Mouse (Mus musculus) ovary, adult 18-20 months (tissue): ENCODE measurements around the gene Csta1.
"Not testable (repeated sequence)": the region's sequence is repeated elsewhere in the genome, so short reads cannot be mapped to it uniquely, and the experiment has no call there.

Experiments
- DNase-seq: peaks from one replicate; pipeline ENCODE4 v3.0.0; 2022; ENCODE audit warnings: low spot score, mixed read lengths

Gene Csta1

GRCm38 (mm10) chr16:36131141-36131540 is at the start of gene Csta1:
TSS of gene Csta1 (minus strand) at chr16:36131241.
- no peak for DNase-seq

- DNase-seq, result no peak
These were observed 48.9 kb upstream of the Csta1 start for GRCm38 (mm10) chr16:36179910-36180309.

GRCm38 (mm10) chr16:36176108-36176507 is 45.1 kb upstream of the Csta1 start:
- no peak for DNase-seq

- not testable (repeated sequence) for DNase-seq
These were observed 36.8 kb upstream of the Csta1 start for GRCm38 (mm10) chr16:36167841-36168240.

GRCm38 (mm10) chr16:36156402-36156975 is 25.4 kb upstream of the Csta1 start, which contains the start of gene Stfa2l1:
TSS of gene Stfa2l1 (plus strand) at chr16:36156811.
- DNase-seq, result no peak

GRCm38 (mm10) chr16:36138201-36138600 is 7.2 kb upstream of the Csta1 start:
- no peak for DNase-seq

GRCm38 (mm10) chr16:36128092-36128491 is 2.9 kb downstream of the Csta1 start:
- DNase-seq, result no peak

GRCm38 (mm10) chr16:36115751-36116150 is 15.3 kb downstream of the Csta1 start:
- not testable (repeated sequence) for DNase-seq

GRCm38 (mm10) chr16:36111486-36111885 is 19.6 kb downstream of the Csta1 start:
- DNase-seq, result not testable (repeated sequence)

- no peak for DNase-seq
These were observed 28.8 kb downstream of the Csta1 start for GRCm38 (mm10) chr16:36102211-36102610.

- no peak for DNase-seq
These were observed 29.5 kb downstream of the Csta1 start for GRCm38 (mm10) chr16:36101526-36101925.

GRCm38 (mm10) chr16:36097813-36098499 is 33.1 kb downstream of the Csta1 start:
- DNase-seq, result not testable (repeated sequence)

GRCm38 (mm10) chr16:36094079-36094478 is 37.0 kb downstream of the Csta1 start:
- no peak for DNase-seq

GRCm38 (mm10) chr16:36090785-36091509 is 40.1 kb downstream of the Csta1 start:
- DNase-seq, result no peak

- no peak for DNase-seq
These were observed 41.0 kb downstream of the Csta1 start for GRCm38 (mm10) chr16:36089850-36090616.

GRCm38 (mm10) chr16:36089065-36089464 is 42.0 kb downstream of the Csta1 start:
- DNase-seq, result no peak

- no peak for DNase-seq
These were observed 43.2 kb downstream of the Csta1 start for GRCm38 (mm10) chr16:36087846-36088245.

GRCm38 (mm10) chr16:36079916-36080315 is 51.1 kb downstream of the Csta1 start:
- DNase-seq, result no peak

GRCm38 (mm10) chr16:36074772-36075171 is 56.3 kb downstream of the Csta1 start:
- DNase-seq, result no peak

GRCm38 (mm10) chr16:36072410-36073011 is 58.5 kb downstream of the Csta1 start:
- DNase-seq, result no peak

GRCm38 (mm10) chr16:36071450-36072379 is 59.3 kb downstream of the Csta1 start, which contains the start of the genes Fam162a and Ccdc58:
TSS of gene Fam162a (minus strand) at chr16:36071594.
TSS of gene Ccdc58 (plus strand) at chr16:36071685.
- DNase-seq, result peak; percentile 85
